Mouse (Mus musculus) limb, embryonic 15.5 days (tissue): ENCODE data around the gene 4930404H24Rik. TPM values are rescaled to one million over a fixed set of nuclear protein-coding genes. Genes with fewer than 3 reads are reported as not detected.

Experiments
- ATAC-seq: fragments of 200-750 bp; cut with Nextera tagmentation; 2 replicates; pipeline ENCODE4 v1.8.0; 2017; ENCODE audit warnings: low read depth, moderate TSS enrichment; ENCODE audit not compliant: insufficient number of reproducible peaks, low FRiP score, low TSS enrichment
- H3K27ac ChIP-seq: fragments of 300-500 bp; sonication (generic); 2 replicates; pipeline ENCODE4 v1.5.1; 2015; ENCODE audit warnings: moderate library complexity, mild to moderate bottlenecking, inconsistent platforms
- H3K27me3 ChIP-seq: fragments of 300-500 bp; sonication (generic); 2 replicates; pipeline ENCODE4 v1.6.1; 2015; ENCODE audit warnings: inconsistent platforms
- H3K36me3 ChIP-seq: fragments of 300-500 bp; sonication (generic); 2 replicates; pipeline ENCODE4 v1.6.1; 2015; ENCODE audit warnings: inconsistent platforms
- H3K4me1 ChIP-seq: fragments of 300-500 bp; sonication (generic); 2 replicates; pipeline ENCODE4 v1.6.1; 2015; ENCODE audit warnings: inconsistent platforms
- H3K4me2 ChIP-seq: fragments of 300-500 bp; sonication (generic); 2 replicates; pipeline ENCODE4 v1.6.1; 2015; ENCODE audit warnings: mild to moderate bottlenecking, inconsistent platforms
- H3K4me3 ChIP-seq: fragments of 300-500 bp; sonication (generic); 2 replicates; pipeline ENCODE4 v1.5.1; 2015; ENCODE audit warnings: mild to moderate bottlenecking, inconsistent platforms
- H3K9ac ChIP-seq: fragments of 300-500 bp; sonication (generic); 2 replicates; pipeline ENCODE4 v1.6.1; 2015; ENCODE audit warnings: inconsistent platforms
- H3K9me3 ChIP-seq: fragments of 300-500 bp; sonication (generic); 2 replicates; pipeline ENCODE4 v1.6.1; 2016; ENCODE audit warnings: inconsistent platforms
- WGBS: fragments of 180-500 bp; shearing (Covaris S2); methylation state at CpG from one replicate; pipeline ENCODE4 v1.1.7; 2015; 5-methylcytosine and 5-hydroxymethylcytosine counted together
- polyA plus RNA-seq: library from polyadenylated mRNA; unstranded; fragments of >200 nt; fragmentation: Nextera tagmentation; extraction: Ambion mirVana; gene quantifications from 2 replicates; pipeline ENCODE4 v1.2.1, GENCODE M21; 2015

4930404H24Rik gene
- polyA plus RNA-seq, 1 experiment from 2014 or later: not detected

GRCm38 (mm10) chr2:153495818-153496217, 3.2 kb downstream of the 4930404H24Rik start:
- H3K27me3 ChIP-seq: peaks cover 20% of the 10 kb centered on the region
- H3K9ac ChIP-seq: no peak overlapping the region
- ATAC-seq: no peak
- 73% methylated on average over 4 of the region's 4 CpGs for WGBS
- H3K9me3 ChIP-seq: no peaks in the 10 kb centered on the region
- no peak overlapping the region for H3K27ac ChIP-seq
- H3K4me1 ChIP-seq: peaks cover 46% of the 10 kb centered on the region
- no peak overlapping the region for H3K4me2 ChIP-seq
- H3K4me3 ChIP-seq: no peak overlapping the region
- no peaks in the 10 kb centered on the region for H3K36me3 ChIP-seq

- Histone ChIP-seq H3K9me3 (no peaks in the 10 kb centered on the region), H3K27ac (no peak overlapping the region), H3K36me3 (no peaks in the 10 kb centered on the region), H3K4me3 (no peak overlapping the region), H3K9ac (no peak overlapping the region), H3K27me3 (peaks cover 15% of the 10 kb centered on the region), H3K4me2 (no peak overlapping the region), H3K4me1 (peaks cover 43% of the 10 kb centered on the region)
- no peak for ATAC-seq
- 81% methylated on average over 6 of the region's 6 CpGs for WGBS
These were observed 3.7 kb downstream of the 4930404H24Rik start for GRCm38 (mm10) chr2:153496301-153496700.

DNA sequence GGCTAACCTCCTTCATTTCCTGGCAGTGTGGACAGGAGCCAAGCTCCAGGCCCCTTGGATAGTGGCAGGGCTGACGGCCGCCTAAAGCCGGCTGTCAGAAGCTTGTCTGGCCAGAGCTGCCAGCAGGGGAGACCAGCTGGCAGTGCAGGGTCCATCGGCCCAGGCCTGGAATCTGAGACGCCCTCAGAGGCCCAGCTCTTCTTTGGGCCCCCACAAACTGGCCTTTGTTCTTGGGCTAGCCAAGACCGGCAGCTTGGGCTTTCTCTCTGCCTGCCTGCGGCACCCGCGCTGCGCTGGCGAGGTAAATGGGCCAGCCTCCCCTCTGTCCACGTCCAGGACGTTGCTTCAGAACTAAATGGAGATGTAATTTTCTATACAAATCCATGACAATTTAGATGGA, 4.3 kb downstream of the 4930404H24Rik start:
- Histone ChIP-seq H3K36me3 (no peaks in the 10 kb centered on the region), H3K4me3 (no peak overlapping the region), H3K4me1 (peaks cover 37% of the 10 kb centered on the region), H3K27ac (no peak overlapping the region), H3K27me3 (peaks cover 9% of the 10 kb centered on the region), H3K4me2 (no peak overlapping the region), H3K9ac (no peak overlapping the region), H3K9me3 (no peaks in the 10 kb centered on the region)
- 44% methylated on average over 13 of the region's 13 CpGs for WGBS
- no peak for ATAC-seq

- 52% methylated on average over 4 of the region's 4 CpGs for WGBS
- no peak for ATAC-seq
These were observed 6.6 kb downstream of the 4930404H24Rik start for GRCm38 (mm10) chr2:153499154-153499553.

DNA sequence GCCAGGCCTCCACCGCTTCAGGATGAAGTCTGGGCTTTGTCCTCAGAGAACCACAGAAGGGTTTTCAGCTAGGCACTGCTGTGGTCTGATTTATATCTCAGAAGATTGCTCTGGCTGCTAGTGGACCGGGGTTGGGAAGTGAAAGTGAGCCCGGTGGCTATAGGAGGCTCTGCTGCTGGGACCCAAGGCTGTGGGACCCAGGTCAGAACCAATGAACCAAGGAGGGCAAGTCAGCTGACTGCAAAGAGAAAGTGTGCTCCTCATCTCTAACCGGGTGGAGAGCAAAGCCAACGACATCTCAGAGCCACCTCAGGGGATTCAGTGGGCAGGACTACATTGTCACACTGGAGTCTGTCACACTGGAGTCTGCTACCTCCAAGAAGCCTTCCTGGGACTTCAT, 13.8 kb downstream of the 4930404H24Rik start:
- H3K9ac ChIP-seq: no peak overlapping the region
- WGBS: 83% methylated on average over 5 of the region's 5 CpGs
- H3K27ac ChIP-seq: no peak overlapping the region
- H3K4me2 ChIP-seq: no peak overlapping the region
- H3K4me1 ChIP-seq: peaks cover 10% of the 10 kb centered on the region
- H3K27me3 ChIP-seq: no peaks in the 10 kb centered on the region
- no peak overlapping the region for H3K4me3 ChIP-seq
- H3K36me3 ChIP-seq: no peaks in the 10 kb centered on the region
- no peaks in the 10 kb centered on the region for H3K9me3 ChIP-seq
- ATAC-seq: no peak

More at GRCm38 (mm10) chr2:153499154-153499553, 6.6 kb downstream of the 4930404H24Rik start:
- no peak overlapping the region for H3K4me2 ChIP-seq
- H3K4me1 ChIP-seq: peaks cover 16% of the 10 kb centered on the region
- no peak overlapping the region for H3K27ac ChIP-seq
- H3K9me3 ChIP-seq: no peaks in the 10 kb centered on the region
- no peak overlapping the region for H3K4me3 ChIP-seq
- no peak overlapping the region for H3K9ac ChIP-seq
- no peaks in the 10 kb centered on the region for H3K36me3 ChIP-seq
- H3K27me3 ChIP-seq: no peaks in the 10 kb centered on the region

DNA sequence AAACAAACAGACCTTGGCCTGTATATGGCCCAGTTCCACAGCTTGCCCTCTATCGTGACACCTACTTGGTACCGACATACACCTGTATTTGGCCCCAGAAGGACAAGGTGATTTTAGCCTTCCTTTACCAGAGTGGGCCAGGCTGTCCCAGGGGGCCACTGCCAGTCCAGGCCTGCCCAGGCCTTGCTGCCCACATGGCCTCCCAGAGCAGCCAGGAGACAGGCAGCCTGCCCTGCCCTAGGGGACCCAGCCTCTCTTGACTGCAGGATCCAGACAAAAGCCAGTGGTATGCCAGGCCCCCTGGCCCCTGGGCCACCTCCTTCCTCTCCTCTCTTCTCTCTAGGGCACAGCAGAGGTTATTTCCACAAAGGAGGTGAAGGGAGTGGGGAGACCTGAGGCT, 15.4 kb downstream of the 4930404H24Rik start:
- no peak overlapping the region for H3K9ac ChIP-seq
- no peak overlapping the region for H3K4me2 ChIP-seq
- no peak for ATAC-seq
- H3K4me3 ChIP-seq: no peak overlapping the region
- no peaks in the 10 kb centered on the region for H3K9me3 ChIP-seq
- no peak overlapping the region for H3K27ac ChIP-seq
- no peaks in the 10 kb centered on the region for H3K36me3 ChIP-seq
- H3K27me3 ChIP-seq: no peaks in the 10 kb centered on the region
- H3K4me1 ChIP-seq: peaks cover 14% of the 10 kb centered on the region
- WGBS: 91% methylated on average over 2 of the region's 2 CpGs

GRCm38 (mm10) chr2:153508405-153508804, 15.8 kb downstream of the 4930404H24Rik start:
- no peak overlapping the region for H3K27ac ChIP-seq
- peaks cover 14% of the 10 kb centered on the region for H3K4me1 ChIP-seq
- H3K4me2 ChIP-seq: no peak overlapping the region
- no peaks in the 10 kb centered on the region for H3K36me3 ChIP-seq
- WGBS: 68% methylated on average over 3 of the region's 3 CpGs
- H3K27me3 ChIP-seq: no peaks in the 10 kb centered on the region
- no peak overlapping the region for H3K4me3 ChIP-seq
- no peak for ATAC-seq
- no peaks in the 10 kb centered on the region for H3K9me3 ChIP-seq
- H3K9ac ChIP-seq: no peak overlapping the region

GRCm38 (mm10) chr2:153509211-153510029, 16.8 kb downstream of the 4930404H24Rik start:
- Histone ChIP-seq H3K9ac (no peak overlapping the region), H3K36me3 (no peaks in the 10 kb centered on the region), H3K4me3 (no peak overlapping the region), H3K27me3 (no peaks in the 10 kb centered on the region), H3K4me1 (peaks cover 14% of the 10 kb centered on the region), H3K9me3 (no peaks in the 10 kb centered on the region), H3K27ac (no peak overlapping the region), H3K4me2 (no peak overlapping the region)
- ATAC-seq: no peak
- 20% methylated on average over 18 of the region's 18 CpGs for WGBS

- H3K9me3 ChIP-seq: no peaks in the 10 kb centered on the region
- 86% methylated on average over 8 of the region's 8 CpGs for WGBS
- H3K27me3 ChIP-seq: no peaks in the 10 kb centered on the region
These were observed 17.5 kb downstream of the 4930404H24Rik start for GRCm38 (mm10) chr2:153510136-153510535.

DNA sequence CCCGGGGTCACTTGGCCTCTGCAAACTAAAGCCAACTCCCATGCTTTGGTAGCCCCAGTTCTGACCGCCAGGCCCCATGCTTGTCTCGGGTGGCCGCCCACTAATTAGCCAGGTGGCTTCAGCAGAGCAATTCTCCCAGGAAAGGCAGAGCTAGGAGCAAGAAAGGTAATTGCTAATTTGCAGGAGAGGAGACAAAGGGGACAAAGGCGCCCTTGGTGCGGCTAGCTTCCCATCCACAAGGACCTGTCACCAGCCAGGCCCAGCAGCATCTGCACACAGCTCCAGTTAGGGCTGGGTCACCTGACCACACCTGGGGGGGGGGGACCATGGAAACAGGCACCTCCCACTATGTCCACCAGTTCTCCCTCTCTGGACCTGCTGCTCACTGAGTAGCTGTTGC, 19.0 kb downstream of the 4930404H24Rik start:
- no peaks in the 10 kb centered on the region for H3K27me3 ChIP-seq
- ATAC-seq: no peak
- WGBS: 52% methylated on average over 6 of the region's 6 CpGs

More at GRCm38 (mm10) chr2:153510136-153510535, 17.5 kb downstream of the 4930404H24Rik start:
- Histone ChIP-seq H3K27ac (no peak overlapping the region), H3K4me2 (no peak overlapping the region), H3K4me3 (no peak overlapping the region), H3K4me1 (peaks cover 14% of the 10 kb centered on the region), H3K9ac (no peak overlapping the region), H3K36me3 (no peaks in the 10 kb centered on the region)
- no peak for ATAC-seq

GRCm38 (mm10) chr2:153512416-153513323, 20.1 kb downstream of the 4930404H24Rik start:
- 77% methylated on average over 14 of the region's 14 CpGs for WGBS
- ATAC-seq: no peak

More for the DNA sequence above, 19.0 kb downstream of the 4930404H24Rik start:
- Histone ChIP-seq H3K36me3 (no peaks in the 10 kb centered on the region), H3K4me3 (no peak overlapping the region), H3K4me2 (no peak overlapping the region), H3K9ac (no peak overlapping the region), H3K4me1 (peaks cover 14% of the 10 kb centered on the region), H3K27ac (no peak overlapping the region), H3K9me3 (no peaks in the 10 kb centered on the region)

DNA sequence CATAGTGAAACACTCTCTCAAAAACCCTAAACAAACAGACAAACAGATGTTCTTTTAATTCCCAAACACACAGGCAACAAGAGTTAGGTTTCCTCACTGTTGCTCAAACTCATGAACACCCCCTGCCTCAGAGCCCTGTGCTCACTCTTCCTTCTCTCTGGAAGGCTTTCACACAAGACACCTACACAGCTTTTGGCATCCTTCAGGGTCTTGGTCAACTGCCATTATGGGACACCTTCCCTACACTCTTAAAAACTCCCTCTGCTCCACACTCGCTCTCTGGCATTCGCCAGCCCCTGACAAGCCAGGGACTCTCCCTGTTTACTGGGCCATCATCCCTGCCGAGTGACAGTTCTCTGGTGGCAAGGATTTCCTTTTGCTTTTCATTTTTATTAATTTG, 21.4 kb downstream of the 4930404H24Rik start:
- H3K9ac ChIP-seq: no peak overlapping the region
- no peak overlapping the region for H3K4me3 ChIP-seq
- peaks cover 12% of the 10 kb centered on the region for H3K4me1 ChIP-seq
- ATAC-seq: no peak
- H3K27ac ChIP-seq: no peak overlapping the region
- no peaks in the 10 kb centered on the region for H3K36me3 ChIP-seq
- no peaks in the 10 kb centered on the region for H3K9me3 ChIP-seq
- 85% methylated on average over 3 of the region's 3 CpGs for WGBS
- no peaks in the 10 kb centered on the region for H3K27me3 ChIP-seq
- H3K4me2 ChIP-seq: no peak overlapping the region

More at GRCm38 (mm10) chr2:153512416-153513323, 20.1 kb downstream of the 4930404H24Rik start:
- H3K36me3 ChIP-seq: no peaks in the 10 kb centered on the region
- no peak overlapping the region for H3K4me2 ChIP-seq
- H3K27me3 ChIP-seq: no peaks in the 10 kb centered on the region
- no peak overlapping the region for H3K27ac ChIP-seq
- no peaks in the 10 kb centered on the region for H3K9me3 ChIP-seq
- H3K4me3 ChIP-seq: no peak overlapping the region
- H3K9ac ChIP-seq: no peak overlapping the region
- peaks cover 14% of the 10 kb centered on the region for H3K4me1 ChIP-seq
